In the genomic region with DNA sequence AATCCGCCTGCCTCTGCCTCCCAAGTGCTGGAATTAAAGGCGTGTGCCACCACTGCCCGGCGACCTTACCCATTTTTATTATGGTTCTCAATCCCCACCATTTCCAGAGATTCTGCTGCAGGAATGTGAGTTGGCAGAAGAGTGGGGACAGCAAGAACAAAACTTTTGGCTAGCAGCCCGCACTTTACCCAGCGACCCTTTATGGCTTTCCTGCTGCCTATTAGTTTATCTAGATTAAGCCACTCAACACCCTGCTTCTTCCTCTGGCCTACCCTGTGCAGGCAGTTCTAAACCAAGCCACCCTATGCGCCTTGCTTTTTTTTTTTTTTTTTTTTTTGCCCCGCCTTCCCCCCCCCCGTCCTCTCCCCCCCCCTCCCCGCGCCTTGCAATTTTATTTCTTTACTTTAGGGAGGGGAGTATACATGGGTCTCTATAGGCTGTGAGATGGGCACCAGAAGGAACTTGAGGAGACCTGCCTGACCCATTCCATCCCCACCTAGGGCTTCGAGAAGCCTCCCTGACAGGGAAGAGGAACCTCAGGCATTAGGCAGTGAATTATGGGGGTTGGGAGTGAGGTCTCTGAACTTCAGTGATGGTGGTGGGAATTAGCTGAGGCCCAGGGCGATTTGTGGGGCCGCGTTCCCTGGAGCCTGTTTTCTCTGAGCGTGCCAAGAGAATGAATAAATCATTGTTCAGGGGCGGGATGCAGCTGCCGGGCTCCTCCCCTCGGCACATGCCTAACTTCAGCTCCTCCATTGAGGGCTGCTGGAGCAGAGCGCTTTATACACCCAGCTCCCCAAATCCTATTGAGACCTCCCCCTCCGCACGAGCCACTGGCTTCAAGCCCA, we compare ENCODE assay signal across 7 mouse cellular contexts. TPM values are rescaled to one million over a fixed set of nuclear protein-coding genes. Genes with fewer than 3 reads are reported as not detected.
DNase-seq lines count a peak whose midpoint lies in the region; ATAC-seq and TF ChIP-seq lines count a peak whose summit lies in the region.

No protein-coding gene starts in this region.

- peaks cover 6 to 10% of the 10 kb centered on the region in 2 experiments; a peak in 3 of 4 replicates for H3K4me1 ChIP-seq in heart, embryonic 14.5 days (ENCODE audit: control insufficient read depth in 2 of 2, insufficient read depth in 2 of 2, low read length in 2 of 2)
- no peaks in the 10 kb centered on the region for H3K4me1 ChIP-seq in lung, postnatal 0 days (ENCODE audit: insufficient read depth, low read depth, low read length)
- peaks cover 6% of the 10 kb centered on the region; the same call in 1 of the 2 replicates for H3K4me1 ChIP-seq in stomach, embryonic 16.5 days (ENCODE audit: control insufficient read depth, insufficient read depth, low read length)

- H3K27me3 ChIP-seq in heart, embryonic 14.5 days (ENCODE audit: control insufficient read depth, insufficient read depth, low read length) = no peaks in the 10 kb centered on the region; the same call in 1 of the 2 replicates
- H3K27me3 ChIP-seq in lung, postnatal 0 days (replicated peaks; ENCODE audit: insufficient read depth, low read length) = no peaks in the 10 kb centered on the region
- H3K27me3 ChIP-seq in stomach, embryonic 16.5 days (ENCODE audit: control insufficient read depth, insufficient read depth, low read length) = no peaks in the 10 kb centered on the region

- no peak overlapping the region for H3K27ac ChIP-seq in heart, embryonic 14.5 days (replicated peaks in 1 of 2; ENCODE audit: control insufficient read depth in 1 of 2, insufficient read depth in 1 of 2, low read depth in 2 of 2, low read length in 2 of 2)
- no peak overlapping the region for H3K27ac ChIP-seq in lung, postnatal 0 days (ENCODE audit: low read length)
- H3K27ac ChIP-seq in stomach, embryonic 16.5 days (ENCODE audit: low read length) = no peak overlapping the region

- peak; percentile 87 for DNase-seq in NIH3T3 (ENCODE audit: low read depth)
- DNase-seq in brain, adult 2 months (ENCODE audit: low read depth, low spot score) = peak; percentile 70
- peak; percentile 73 for DNase-seq in kidney, postnatal 10 days
- DNase-seq in lung, postnatal 0 days (ENCODE audit: low spot score) = peak; percentile 49
- DNase-seq in cerebellum, adult 9-11 months = no peak

- H3K4me3 ChIP-seq in heart, embryonic 14.5 days (ENCODE audit: control insufficient read depth in 1 of 2, insufficient read depth in 1 of 2, low read depth in 1 of 2, low read length in 2 of 2) = no peak overlapping the region
- H3K4me3 ChIP-seq in lung, postnatal 0 days (ENCODE audit: low read depth, low read length) = no peak overlapping the region
- H3K4me3 ChIP-seq in stomach, embryonic 16.5 days (replicated peaks; ENCODE audit: low read length) = peak overlapping the region; percentile 17; the same call in 1 of the 2 replicates

- H3K9me3 ChIP-seq in heart, embryonic 14.5 days (ENCODE audit: control insufficient read depth, low read length) = no peaks in the 10 kb centered on the region
- H3K9me3 ChIP-seq in lung, postnatal 0 days (ENCODE audit: low read length) = no peaks in the 10 kb centered on the region
- no peaks in the 10 kb centered on the region for H3K9me3 ChIP-seq in stomach, embryonic 16.5 days (replicated peaks; ENCODE audit: control insufficient read depth, low read length)

- WGBS in heart, embryonic 14.5 days = 21% methylated on average over 21 of the region's 22 CpGs
- 24% methylated on average over 19 of the region's 22 CpGs for WGBS in lung, postnatal 0 days
- 25% methylated on average over 21 of the region's 22 CpGs for WGBS in stomach, embryonic 16.5 days

- no peak for ATAC-seq in heart, embryonic 14.5 days (ENCODE audit: insufficient number of reproducible peaks, insufficient read depth, low FRiP score, low read depth)
- ATAC-seq in lung, postnatal 0 days = peak; percentile 52
- peak; percentile 86 for ATAC-seq in stomach, embryonic 16.5 days (ENCODE audit: insufficient read depth, low FRiP score)

- no peak for TF ChIP-seq EP300 in lung, postnatal 0 days (IDR thresholded peaks at IDR 0.05)

- TF ChIP-seq CTCF in lung, postnatal 0 days (IDR thresholded peaks at IDR 0.05) = no peak

- H3K4me2 ChIP-seq in heart, embryonic 14.5 days (ENCODE audit: low read length) = peak overlapping the region; percentile 27
- H3K4me2 ChIP-seq in lung, postnatal 0 days (replicated peaks; ENCODE audit: low read depth, low read length) = no peak overlapping the region
- peak overlapping the region; percentile 51 for H3K4me2 ChIP-seq in stomach, embryonic 16.5 days (ENCODE audit: low read depth, low read length)

- H3K9ac ChIP-seq in heart, embryonic 14.5 days (ENCODE audit: low read length) = no peak overlapping the region
- no peak overlapping the region for H3K9ac ChIP-seq in lung, postnatal 0 days (replicated peaks; ENCODE audit: low read depth)
- H3K9ac ChIP-seq in stomach, embryonic 16.5 days (ENCODE audit: low read length) = peak overlapping the region; percentile 29; the same call in 1 of the 2 replicates

- no peaks in the 10 kb centered on the region for H3K36me3 ChIP-seq in heart, embryonic 14.5 days (ENCODE audit: control insufficient read depth, insufficient read depth, low read length)
- no peaks in the 10 kb centered on the region for H3K36me3 ChIP-seq in lung, postnatal 0 days (ENCODE audit: insufficient read depth, low read length)
- no peaks in the 10 kb centered on the region for H3K36me3 ChIP-seq in stomach, embryonic 16.5 days (ENCODE audit: control insufficient read depth, insufficient read depth, low read length)

RNA-seq across cellular contexts. Expression of a gene that starts 7.8 kb away (rescaled TPM):
- 1.9 and 2.7 TPM in 2 replicates for polyA plus RNA-seq in heart, embryonic 14.5 days (2014; fragmentation: Nextera tagmentation; extraction: Ambion mirVana)
- 2.6 and 3.0 TPM in 2 replicates for polyA plus RNA-seq in lung, postnatal 0 days (2015; fragmentation: Nextera tagmentation; extraction: Ambion mirVana)
- 2.0 and 2.1 TPM in 2 replicates for polyA plus RNA-seq in stomach, embryonic 16.5 days (2015; fragmentation: Nextera tagmentation; extraction: Ambion mirVana)

RNA-seq across cellular contexts. Expression of a gene that starts 45.1 kb away (rescaled TPM):
- polyA plus RNA-seq in heart, embryonic 14.5 days (2014; fragmentation: Nextera tagmentation; extraction: Ambion mirVana) = 21.2 and 22.3 TPM in 2 replicates
- polyA plus RNA-seq in lung, postnatal 0 days (2015; fragmentation: Nextera tagmentation; extraction: Ambion mirVana) = 3.2 and 3.5 TPM in 2 replicates
- polyA plus RNA-seq in stomach, embryonic 16.5 days (2015; fragmentation: Nextera tagmentation; extraction: Ambion mirVana) = 23.1 and 23.6 TPM in 2 replicates
